Mouse (Mus musculus) midbrain, embryonic 15.5 days (tissue): Measurements from ENCODE around the gene Tanc1. TPM values are rescaled to one million over a fixed set of nuclear protein-coding genes. Genes with fewer than 3 reads are reported as not detected.
"Not testable (repeated sequence)": the region's sequence is repeated elsewhere in the genome, so short reads cannot be mapped to it uniquely, and the experiment has no call there.

ENCODE experiments used
- ATAC-seq: fragments of 200-750 bp; cut with Nextera tagmentation; replicated peaks from 2 replicates; pipeline ENCODE4 v1.8.0; 2017; ENCODE audit warnings: moderate TSS enrichment
- H3K27ac ChIP-seq: fragments of 300-500 bp; sonication (generic); 2 replicates; pipeline ENCODE4 v1.5.1; 2015; ENCODE audit warnings: mild to moderate bottlenecking, inconsistent platforms
- H3K27me3 ChIP-seq: fragments of 300-500 bp; sonication (generic); replicated peaks from 2 replicates; pipeline ENCODE4 v1.6.1; 2015; ENCODE audit warnings: inconsistent platforms
- H3K36me3 ChIP-seq: fragments of 300-500 bp; sonication (generic); replicated peaks from 2 replicates; pipeline ENCODE4 v1.6.1; 2015; ENCODE audit warnings: inconsistent platforms
- H3K4me1 ChIP-seq: fragments of 300-500 bp; sonication (generic); 2 replicates; pipeline ENCODE4 v1.6.1; 2015; ENCODE audit warnings: inconsistent platforms
- H3K4me2 ChIP-seq: fragments of 300-500 bp; sonication (generic); 2 replicates; pipeline ENCODE4 v1.6.1; 2015; ENCODE audit warnings: inconsistent platforms, mild to moderate bottlenecking, moderate library complexity
- H3K4me3 ChIP-seq: fragments of 300-500 bp; sonication (generic); 2 replicates; pipeline ENCODE4 v1.5.1; 2015; ENCODE audit warnings: mild to moderate bottlenecking, inconsistent platforms
- H3K9ac ChIP-seq: fragments of 300-500 bp; sonication (generic); 2 replicates; pipeline ENCODE4 v1.6.1; 2015; ENCODE audit warnings: mild to moderate bottlenecking, inconsistent platforms
- H3K9me3 ChIP-seq: fragments of 300-500 bp; sonication (generic); 2 replicates; pipeline ENCODE4 v1.6.1; 2016; ENCODE audit warnings: inconsistent platforms
- WGBS: fragments of 180-500 bp; shearing (Covaris S2); methylation state at CpG from one replicate; pipeline ENCODE4 v1.1.7; 2015; ENCODE audit warnings: mixed read lengths; 5-methylcytosine and 5-hydroxymethylcytosine counted together
- polyA plus RNA-seq: library from polyadenylated mRNA; unstranded; fragments of >200 nt; fragmentation: Nextera tagmentation; extraction: Ambion mirVana; gene quantifications from 2 replicates; pipeline ENCODE4 v1.2.1, GENCODE M21; 2015

Tanc1 gene
- 6.0 and 6.8 TPM in 2 replicates for polyA plus RNA-seq

- Histone ChIP-seq H3K4me3 (peak within 1 kb of the TSS; percentile 55), H3K36me3 (no peaks in the 10 kb centered on the region), H3K27ac (peak within 1 kb of the TSS; percentile 63), H3K4me1 (peaks cover 28% of the 10 kb centered on the region), H3K4me2 (peak within 1 kb of the TSS; percentile 100), H3K27me3 (peaks cover 33% of the 10 kb centered on the region), H3K9me3 (no peaks in the 10 kb centered on the region), H3K9ac (peak within 1 kb of the TSS; percentile 43)
- ATAC-seq: peak; percentile 91
- WGBS: under 1% methylated on average over 97 of the region's 99 CpGs
These were observed at the start of gene Tanc1 for GRCm38 (mm10) chr2:59611831-59612732. Tanc1 (plus strand) TSS chr2:59612042.

GRCm38 (mm10) chr2:59562215-59562614 lies 49.6 kb upstream of the Tanc1 start:
- Histone ChIP-seq H3K27ac (no peak overlapping the region), H3K4me1 (no peaks in the 10 kb centered on the region), H3K36me3 (no peaks in the 10 kb centered on the region), H3K4me2 (no peak overlapping the region), H3K9ac (no peak overlapping the region), H3K9me3 (no peaks in the 10 kb centered on the region), H3K27me3 (no peaks in the 10 kb centered on the region), H3K4me3 (no peak overlapping the region)
- WGBS: 81% methylated on average over 4 of the region's 4 CpGs
- no peak for ATAC-seq

GRCm38 (mm10) chr2:59562696-59563095 lies 49.1 kb upstream of the Tanc1 start:
- Histone ChIP-seq H3K4me3 (no peak overlapping the region), H3K27ac (no peak overlapping the region), H3K36me3 (no peaks in the 10 kb centered on the region), H3K4me1 (no peaks in the 10 kb centered on the region), H3K4me2 (no peak overlapping the region), H3K9me3 (no peaks in the 10 kb centered on the region), H3K9ac (no peak overlapping the region), H3K27me3 (no peaks in the 10 kb centered on the region)
- ATAC-seq: no peak
- 41% methylated on average over 5 of the region's 5 CpGs for WGBS

- H3K9ac ChIP-seq, H3K27me3 ChIP-seq, H3K4me3 ChIP-seq, H3K9me3 ChIP-seq, H3K4me1 ChIP-seq, H3K36me3 ChIP-seq, H3K27ac ChIP-seq, H3K4me2 ChIP-seq: not testable (repeated sequence)
- peak; percentile 58 for ATAC-seq
- 97% methylated on average over 3 of the region's 10 CpGs for WGBS
These were observed 47.7 kb upstream of the Tanc1 start for GRCm38 (mm10) chr2:59564029-59564611.

DNA sequence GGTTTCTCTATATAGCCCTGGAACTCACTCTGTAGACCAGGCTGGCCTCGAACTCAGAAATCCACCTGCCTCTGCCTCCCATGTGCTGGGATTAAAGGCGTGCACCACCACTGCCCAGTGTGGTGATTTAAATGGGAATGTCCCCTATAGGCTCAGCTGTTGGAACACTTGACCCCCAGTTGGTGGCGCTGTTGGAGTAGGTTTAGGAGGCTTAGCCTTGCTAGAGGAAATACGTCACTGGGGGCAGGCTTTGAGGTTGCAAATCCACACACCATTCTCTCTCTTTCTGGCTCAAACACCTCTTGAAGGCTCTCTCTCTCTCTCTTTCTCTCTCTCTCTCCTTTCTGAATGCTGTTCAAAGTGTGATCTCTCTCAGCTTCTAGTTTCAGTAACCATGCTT lies 46.9 kb upstream of the Tanc1 start:
- 80% methylated on average over 4 of the region's 4 CpGs for WGBS
- no peak overlapping the region for H3K27ac ChIP-seq
- H3K9me3 ChIP-seq: peaks cover 4% of the 10 kb centered on the region; the same call in 1 of the 2 replicates
- H3K4me1 ChIP-seq: no peaks in the 10 kb centered on the region
- no peak overlapping the region for H3K4me3 ChIP-seq
- ATAC-seq: no peak
- H3K4me2 ChIP-seq: no peak overlapping the region
- H3K36me3 ChIP-seq: no peaks in the 10 kb centered on the region
- no peaks in the 10 kb centered on the region for H3K27me3 ChIP-seq
- no peak overlapping the region for H3K9ac ChIP-seq

DNA sequence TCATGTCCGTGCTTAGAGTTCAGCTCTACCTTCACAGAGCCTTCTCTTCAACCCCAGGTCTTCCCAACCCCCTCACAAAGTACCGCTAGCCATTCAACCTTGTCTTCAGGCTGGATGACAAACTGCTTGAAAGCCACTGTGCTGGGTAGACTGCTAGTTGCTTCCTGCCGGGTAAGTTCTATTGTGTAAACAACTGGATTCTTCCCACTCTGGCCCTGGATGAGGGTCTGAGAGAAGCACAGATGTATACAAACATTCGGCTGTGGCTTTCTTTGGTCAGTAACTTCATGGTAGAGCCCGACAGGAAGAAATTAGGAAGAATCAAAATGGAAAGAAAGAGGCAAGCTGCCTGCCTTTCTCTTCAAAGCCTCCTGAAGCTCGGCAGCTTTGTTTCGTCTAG lies 30.9 kb upstream of the Tanc1 start:
- H3K27me3 ChIP-seq: no peaks in the 10 kb centered on the region
- no peak overlapping the region for H3K4me3 ChIP-seq
- no peak overlapping the region for H3K27ac ChIP-seq
- ATAC-seq: no peak
- H3K4me2 ChIP-seq: no peak overlapping the region
- no peaks in the 10 kb centered on the region for H3K36me3 ChIP-seq
- no peaks in the 10 kb centered on the region for H3K4me1 ChIP-seq
- WGBS: 41% methylated on average over 7 of the region's 7 CpGs
- H3K9ac ChIP-seq: no peak overlapping the region
- no peaks in the 10 kb centered on the region for H3K9me3 ChIP-seq

- 90% methylated on average over 6 of the region's 6 CpGs for WGBS
- no peak overlapping the region for H3K4me2 ChIP-seq
- no peak overlapping the region for H3K27ac ChIP-seq
- no peaks in the 10 kb centered on the region for H3K4me1 ChIP-seq
- no peaks in the 10 kb centered on the region for H3K27me3 ChIP-seq
- no peak overlapping the region for H3K9ac ChIP-seq
- no peaks in the 10 kb centered on the region for H3K9me3 ChIP-seq
- no peak for ATAC-seq
- no peak overlapping the region for H3K4me3 ChIP-seq
- no peaks in the 10 kb centered on the region for H3K36me3 ChIP-seq
These were observed 27.9 kb upstream of the Tanc1 start for GRCm38 (mm10) chr2:59583961-59584360.

GRCm38 (mm10) chr2:59587387-59588095 lies 24.3 kb upstream of the Tanc1 start:
- no peak for ATAC-seq
- Histone ChIP-seq H3K9ac (no peak overlapping the region), H3K27ac (no peak overlapping the region), H3K36me3 (no peaks in the 10 kb centered on the region), H3K4me3 (no peak overlapping the region), H3K4me1 (no peaks in the 10 kb centered on the region), H3K27me3 (no peaks in the 10 kb centered on the region), H3K4me2 (no peak overlapping the region), H3K9me3 (no peaks in the 10 kb centered on the region)
- WGBS: 84% methylated on average over 10 of the region's 10 CpGs

GRCm38 (mm10) chr2:59588096-59588405 lies 23.8 kb upstream of the Tanc1 start:
- no peak overlapping the region for H3K27ac ChIP-seq
- no peak overlapping the region for H3K4me3 ChIP-seq
- ATAC-seq: no peak
- WGBS: 83% methylated on average over 3 of the region's 3 CpGs
- H3K27me3 ChIP-seq: no peaks in the 10 kb centered on the region
- no peak overlapping the region for H3K4me2 ChIP-seq
- no peaks in the 10 kb centered on the region for H3K4me1 ChIP-seq
- no peak overlapping the region for H3K9ac ChIP-seq
- no peaks in the 10 kb centered on the region for H3K36me3 ChIP-seq
- no peaks in the 10 kb centered on the region for H3K9me3 ChIP-seq

- ATAC-seq: no peak
- no peak overlapping the region for H3K4me3 ChIP-seq
- H3K27me3 ChIP-seq: no peaks in the 10 kb centered on the region
- no peak overlapping the region for H3K27ac ChIP-seq
- no peak overlapping the region for H3K4me2 ChIP-seq
- WGBS: 62% methylated on average over 7 of the region's 7 CpGs
- H3K4me1 ChIP-seq: no peaks in the 10 kb centered on the region
- H3K36me3 ChIP-seq: no peaks in the 10 kb centered on the region
- no peak overlapping the region for H3K9ac ChIP-seq
- H3K9me3 ChIP-seq: no peaks in the 10 kb centered on the region
These were observed 18.4 kb upstream of the Tanc1 start for GRCm38 (mm10) chr2:59593341-59593902.

DNA sequence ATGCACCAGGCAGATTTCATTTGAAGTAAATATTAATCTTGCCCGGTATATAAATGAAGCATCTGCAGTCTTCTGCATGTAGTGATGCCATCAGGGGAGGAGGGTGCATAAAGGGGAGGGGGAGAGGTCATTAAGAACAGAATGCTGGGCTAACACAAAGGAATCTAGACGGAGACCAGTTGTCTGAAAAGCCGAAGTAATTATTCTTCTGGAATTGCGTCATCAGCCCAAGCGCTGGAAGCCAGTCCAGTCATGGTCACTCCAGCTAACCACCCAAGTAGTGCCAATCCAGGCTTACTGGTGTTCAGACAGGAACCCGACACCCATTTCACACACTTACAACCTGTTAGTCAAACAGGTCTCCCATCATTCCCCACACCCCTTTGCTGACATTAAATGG lies 17.7 kb upstream of the Tanc1 start:
- no peaks in the 10 kb centered on the region for H3K36me3 ChIP-seq
- no peak overlapping the region for H3K4me3 ChIP-seq
- 78% methylated on average over 6 of the region's 6 CpGs for WGBS
- H3K4me2 ChIP-seq: no peak overlapping the region
- ATAC-seq: no peak
- H3K9ac ChIP-seq: no peak overlapping the region
- H3K27me3 ChIP-seq: no peaks in the 10 kb centered on the region
- H3K9me3 ChIP-seq: no peaks in the 10 kb centered on the region
- H3K27ac ChIP-seq: no peak overlapping the region
- H3K4me1 ChIP-seq: no peaks in the 10 kb centered on the region

DNA sequence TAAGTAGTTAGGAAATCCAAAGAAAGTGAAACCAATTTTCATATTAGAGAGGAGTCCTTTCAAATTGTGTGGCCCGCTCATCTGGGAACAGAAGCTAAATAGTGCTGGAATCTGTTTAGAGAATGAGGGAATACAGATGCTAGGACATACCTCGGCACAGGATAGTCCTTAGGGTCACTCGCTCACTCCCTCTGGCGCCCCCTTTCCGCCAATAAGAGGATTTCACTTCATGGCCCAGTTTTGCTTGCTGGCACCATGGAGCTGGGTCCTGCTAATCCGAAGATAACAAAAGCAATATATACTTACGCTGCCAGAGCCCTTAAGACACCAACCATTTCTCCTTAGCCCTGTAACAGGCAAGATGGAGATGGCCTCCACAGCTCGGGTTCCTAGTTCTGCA lies 15.3 kb upstream of the Tanc1 start:
- WGBS: 60% methylated on average over 8 of the region's 8 CpGs
- H3K27me3 ChIP-seq: no peaks in the 10 kb centered on the region
- no peak for ATAC-seq

More for the DNA sequence above, 15.3 kb upstream of the Tanc1 start:
- peaks cover 2% of the 10 kb centered on the region; the same call in 1 of the 2 replicates for H3K4me1 ChIP-seq
- no peaks in the 10 kb centered on the region for H3K36me3 ChIP-seq
- no peak overlapping the region for H3K4me3 ChIP-seq
- H3K9me3 ChIP-seq: no peaks in the 10 kb centered on the region
- no peak overlapping the region for H3K9ac ChIP-seq
- no peak overlapping the region for H3K27ac ChIP-seq
- no peak overlapping the region for H3K4me2 ChIP-seq
